Mouse (Mus musculus): Measurements from ENCODE around the gene Tmem30b. TPM values are rescaled to one million over a fixed set of nuclear protein-coding genes. Genes with fewer than 3 reads are reported as not detected.

Gene Tmem30b
- total RNA-seq (2021) = under 1 TPM; 0.20 to 0.34 TPM

- intact Hi-C loops (cut with DNase I) = no loop called here
- no peak for DNase-seq
Observed at GRCm38 (mm10) chr12:73546086-73546711, at the start of gene Tmem30b. TSS of gene Tmem30b (minus strand) at chr12:73546392.

GRCm38 (mm10) chr12:73595226-73595625 lies 49.0 kb upstream of the Tmem30b start:
- intact Hi-C loops (cut with DNase I) = loop anchor here (2.0 kb wide), 1 partner anchor 30 kb away; no protein-coding TSS in a partner anchor
- DNase-seq = no peak

- intact Hi-C loops (cut with DNase I) = loop anchor here (2.0 to 5.0 kb wide), 2 partner anchors 29 to 78 kb away; no protein-coding TSS in a partner anchor
- DNase-seq = no peak
Observed at GRCm38 (mm10) chr12:73594177-73594745, 48.1 kb upstream of the Tmem30b start.

GRCm38 (mm10) chr12:73593021-73593798 lies 47.0 kb upstream of the Tmem30b start:
- intact Hi-C loops (cut with DNase I) = loop anchor here (5.0 kb wide), 1 partner anchor 79 kb away; no protein-coding TSS in a partner anchor
- DNase-seq = no peak

GRCm38 (mm10) chr12:73591625-73592024 lies 45.4 kb upstream of the Tmem30b start:
- intact Hi-C loops (cut with DNase I) = loop anchor here (5.0 kb wide), 1 partner anchor 81 kb away; no protein-coding TSS in a partner anchor
- DNase-seq = peak; percentile 62 to 70

GRCm38 (mm10) chr12:73590627-73591276 lies 44.6 kb upstream of the Tmem30b start:
- DNase-seq = no peak
- intact Hi-C loops (cut with DNase I) = loop anchor here (5.0 kb wide), 1 partner anchor 82 kb away; no protein-coding TSS in a partner anchor

- no peak for DNase-seq
- intact Hi-C loops (cut with DNase I) = no loop called here
Observed at GRCm38 (mm10) chr12:73587262-73587661, 41.1 kb upstream of the Tmem30b start.

- intact Hi-C loops (cut with DNase I) = loop anchor here (2.0 kb wide), 1 partner anchor 101 kb away; no protein-coding TSS in a partner anchor
Observed at GRCm38 (mm10) chr12:73585850-73586249, 39.7 kb upstream of the Tmem30b start.

GRCm38 (mm10) chr12:73585241-73585801 lies 39.1 kb upstream of the Tmem30b start:
- intact Hi-C loops (cut with DNase I) = loop anchor here (2.0 kb wide), 1 partner anchor 101 kb away; no protein-coding TSS in a partner anchor
- DNase-seq = peak in 1 of 2 experiments; percentile 22

More at GRCm38 (mm10) chr12:73585850-73586249, 39.7 kb upstream of the Tmem30b start:
- DNase-seq = no peak

GRCm38 (mm10) chr12:73584610-73585240 lies 38.5 kb upstream of the Tmem30b start, which contains the start of gene Prkch:
TSS of gene Prkch (plus strand) at chr12:73584796.
- DNase-seq = peak; percentile 86 to 88
- intact Hi-C loops (cut with DNase I) = loop anchor here (2.0 kb wide), 1 partner anchor 102 kb away; no protein-coding TSS in a partner anchor

GRCm38 (mm10) chr12:73583813-73584609 lies 37.8 kb upstream of the Tmem30b start:
- intact Hi-C loops (cut with DNase I) = loop anchor here (2.0 kb wide), 1 partner anchor 103 kb away; no protein-coding TSS in a partner anchor
- peak; percentile 54 to 63 for DNase-seq

GRCm38 (mm10) chr12:73583318-73583717 lies 37.1 kb upstream of the Tmem30b start:
- DNase-seq = peak in 1 of 2 experiments; percentile 45
- intact Hi-C loops (cut with DNase I) = no loop called here

- DNase-seq = no peak
- intact Hi-C loops (cut with DNase I) = no loop called here
Observed at GRCm38 (mm10) chr12:73580811-73581210, 34.6 kb upstream of the Tmem30b start.

GRCm38 (mm10) chr12:73578141-73578540 lies 31.9 kb upstream of the Tmem30b start:
- no peak for DNase-seq
- intact Hi-C loops (cut with DNase I) = no loop called here

GRCm38 (mm10) chr12:73574632-73575031 lies 28.4 kb upstream of the Tmem30b start:
- peak in 1 of 2 experiments; percentile 39 for DNase-seq

GRCm38 (mm10) chr12:73565620-73565969 lies 19.4 kb upstream of the Tmem30b start:
- DNase-seq = no peak
- intact Hi-C loops (cut with DNase I) = loop anchor here (2.0 to 10.0 kb wide), 4 partner anchors 29 to 727 kb away; partner anchors contain the start of gene Hif1a

More at GRCm38 (mm10) chr12:73574632-73575031, 28.4 kb upstream of the Tmem30b start:
- intact Hi-C loops (cut with DNase I) = no loop called here

GRCm38 (mm10) chr12:73564795-73565619 lies 18.8 kb upstream of the Tmem30b start:
- DNase-seq = peak; percentile 18 to 45
- intact Hi-C loops (cut with DNase I) = loop anchor here (1.0 to 10.0 kb wide), 5 partner anchors 30 to 728 kb away; partner anchors contain the start of gene Hif1a

Measured in heart, postnatal 10 days (tissue).